Mouse (Mus musculus): ENCODE data around the gene Tmbim7. TPM values are rescaled to one million over a fixed set of nuclear protein-coding genes. Genes with fewer than 3 reads are reported as not detected.
A peak's percentile ranks its signal among the peaks of the same experiment; 100 is the strongest.
"Not testable (repeated sequence)": the region's sequence is repeated elsewhere in the genome, so short reads cannot be mapped to it uniquely, and the experiment has no call there.

Tmbim7 gene
- polyA plus RNA-seq (2012; rRNA removed) = 0.24 and 0.67 TPM in 2 replicates

- DNase-seq (ENCODE audit: low read depth) = no peak
Observed at GRCm38 (mm10) chr5:3650881-3651280, at the start of gene Tmbim7. Gene Tmbim7, plus strand, starts transcription at chr5:3651181.

- DNase-seq (ENCODE audit: low read depth) = no peak
Observed at GRCm38 (mm10) chr5:3607114-3607513, 43.9 kb upstream of the Tmbim7 start.

- DNase-seq (ENCODE audit: low read depth) = no peak
Observed at GRCm38 (mm10) chr5:3609241-3609640, 41.7 kb upstream of the Tmbim7 start.

- DNase-seq (ENCODE audit: low read depth) = not testable (repeated sequence)
Observed at GRCm38 (mm10) chr5:3611835-3612234, 39.1 kb upstream of the Tmbim7 start.

GRCm38 (mm10) chr5:3620486-3620885, 30.5 kb upstream of the Tmbim7 start:
- DNase-seq (ENCODE audit: low read depth) = no peak

GRCm38 (mm10) chr5:3630055-3630454, 20.9 kb upstream of the Tmbim7 start:
- DNase-seq (ENCODE audit: low read depth) = no peak

- no peak for DNase-seq (ENCODE audit: low read depth)
Observed at GRCm38 (mm10) chr5:3631512-3632271, 19.3 kb upstream of the Tmbim7 start.

- no peak for DNase-seq (ENCODE audit: low read depth)
Observed at GRCm38 (mm10) chr5:3632285-3632684, 18.7 kb upstream of the Tmbim7 start.

GRCm38 (mm10) chr5:3633315-3633714, 17.7 kb upstream of the Tmbim7 start:
- peak; percentile 50 for DNase-seq (ENCODE audit: low read depth)

GRCm38 (mm10) chr5:3633951-3634350, 17.0 kb upstream of the Tmbim7 start:
- no peak for DNase-seq (ENCODE audit: low read depth)

GRCm38 (mm10) chr5:3635286-3635685, 15.7 kb upstream of the Tmbim7 start:
- no peak for DNase-seq (ENCODE audit: low read depth)

- no peak for DNase-seq (ENCODE audit: low read depth)
Observed at GRCm38 (mm10) chr5:3644621-3645020, 6.4 kb upstream of the Tmbim7 start.

GRCm38 (mm10) chr5:3645326-3645725, 5.7 kb upstream of the Tmbim7 start:
- DNase-seq (ENCODE audit: low read depth) = no peak

- DNase-seq (ENCODE audit: low read depth) = no peak
Observed at GRCm38 (mm10) chr5:3646539-3646938, 4.4 kb upstream of the Tmbim7 start.

GRCm38 (mm10) chr5:3646991-3647707, 3.8 kb upstream of the Tmbim7 start:
- DNase-seq (ENCODE audit: low read depth) = peak; percentile 41

GRCm38 (mm10) chr5:3647708-3648121, 3.3 kb upstream of the Tmbim7 start:
- DNase-seq (ENCODE audit: low read depth) = peak; percentile 17

GRCm38 (mm10) chr5:3648206-3648848, 2.7 kb upstream of the Tmbim7 start:
- DNase-seq (ENCODE audit: low read depth) = no peak

- no peak for DNase-seq (ENCODE audit: low read depth)
Observed at GRCm38 (mm10) chr5:3648849-3649210, 2.2 kb upstream of the Tmbim7 start.

GRCm38 (mm10) chr5:3651621-3652020, 640 bp downstream of the Tmbim7 start:
- no peak for DNase-seq (ENCODE audit: low read depth)

GRCm38 (mm10) chr5:3652903-3653575, 2.1 kb downstream of the Tmbim7 start:
- DNase-seq (ENCODE audit: low read depth) = not testable (repeated sequence)

- DNase-seq (ENCODE audit: low read depth) = no peak
Observed at GRCm38 (mm10) chr5:3653801-3654200, 2.8 kb downstream of the Tmbim7 start.

- DNase-seq (ENCODE audit: low read depth) = no peak
Observed at GRCm38 (mm10) chr5:3657085-3657484, 6.1 kb downstream of the Tmbim7 start, which contains the start of gene Gatad1. Gene Gatad1, minus strand, starts transcription at chr5:3657185.

Measured in gonadal fat pad, adult 2 months (tissue).